Mouse (Mus musculus): ENCODE data around the gene Cop1. TPM values are rescaled to one million over a fixed set of nuclear protein-coding genes. Genes with fewer than 3 reads are reported as not detected.

Cop1 gene
- polyA plus RNA-seq, 1 experiment from 2014 or later: 89.5 TPM

DNA sequence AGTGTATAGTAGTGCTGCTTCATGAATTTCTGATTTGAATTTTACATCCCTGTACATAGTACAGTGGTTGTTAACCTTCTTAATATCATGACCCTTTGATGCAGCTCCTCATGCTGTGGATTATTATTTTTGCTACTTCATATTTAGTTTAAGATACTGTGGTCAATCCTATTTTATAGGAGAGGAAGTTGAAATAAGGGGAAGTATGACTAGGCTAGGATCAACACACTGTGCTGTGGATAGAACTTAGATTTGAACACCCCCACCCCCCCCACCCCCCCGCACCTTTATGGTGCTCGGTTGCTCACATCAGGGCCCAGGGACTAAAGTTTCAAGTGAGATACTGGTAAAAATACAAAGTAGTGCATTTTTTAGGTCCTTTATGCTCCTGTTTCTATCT lies 58.7 kb downstream of the Cop1 start:
- Histone ChIP-seq H3K27ac (no peak overlapping the region), H3K9me3 (no peaks in the 10 kb centered on the region), H3K4me1 (no peaks in the 10 kb centered on the region), H3K9ac (no peak overlapping the region), H3K4me2 (no peak overlapping the region), H3K36me3 (peaks cover 11% of the 10 kb centered on the region; the same call in 1 of the 2 replicates), H3K27me3 (replicated peaks) (no peaks in the 10 kb centered on the region), H3K4me3 (replicated peaks) (no peak overlapping the region)
- ATAC-seq (ENCODE audit: insufficient read depth, low FRiP score, low read depth): no peak
- WGBS: 97% methylated on average over 2 of the region's 2 CpGs

DNA sequence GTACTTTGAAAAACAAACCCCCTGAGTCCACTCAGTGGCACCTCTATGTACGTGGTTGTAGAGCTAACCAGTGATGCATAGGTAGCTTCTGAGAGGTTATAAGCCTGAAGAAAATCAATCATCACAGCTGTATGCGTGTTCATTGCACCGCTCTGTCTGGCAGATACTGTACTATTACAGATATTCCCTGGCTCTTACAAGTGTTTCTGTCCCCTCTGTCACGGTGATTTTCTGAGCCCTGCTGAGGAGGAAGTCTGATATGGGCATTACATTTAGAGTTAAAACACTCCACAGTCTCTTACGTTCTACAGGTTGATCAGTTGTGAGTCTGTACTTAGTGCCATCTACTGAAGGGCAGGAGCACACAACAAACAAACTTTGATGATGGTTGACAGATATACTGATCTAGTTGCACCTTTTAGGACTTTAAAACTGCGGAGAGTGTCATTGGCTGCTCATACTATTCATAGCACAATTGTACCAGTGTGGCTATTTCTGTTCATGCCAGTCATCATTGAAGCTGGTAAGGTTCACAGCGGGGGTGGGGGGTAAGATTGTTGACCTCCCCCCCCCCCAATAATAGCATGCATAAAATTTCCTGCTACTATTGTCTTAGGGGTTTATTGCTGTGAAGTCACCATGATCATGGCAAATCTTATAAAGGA lies 69.4 kb downstream of the Cop1 start:
- Histone ChIP-seq H3K4me1 (no peaks in the 10 kb centered on the region), H3K36me3 (peaks cover 6% of the 10 kb centered on the region; the same call in 1 of the 2 replicates), H3K4me3 (replicated peaks) (no peak overlapping the region), H3K27me3 (replicated peaks) (no peaks in the 10 kb centered on the region), H3K27ac (no peak overlapping the region), H3K9me3 (no peaks in the 10 kb centered on the region), H3K4me2 (no peak overlapping the region), H3K9ac (no peak overlapping the region)
- WGBS: 94% methylated on average over 7 of the region's 7 CpGs
- ATAC-seq (ENCODE audit: insufficient read depth, low FRiP score, low read depth): no peak

DNA sequence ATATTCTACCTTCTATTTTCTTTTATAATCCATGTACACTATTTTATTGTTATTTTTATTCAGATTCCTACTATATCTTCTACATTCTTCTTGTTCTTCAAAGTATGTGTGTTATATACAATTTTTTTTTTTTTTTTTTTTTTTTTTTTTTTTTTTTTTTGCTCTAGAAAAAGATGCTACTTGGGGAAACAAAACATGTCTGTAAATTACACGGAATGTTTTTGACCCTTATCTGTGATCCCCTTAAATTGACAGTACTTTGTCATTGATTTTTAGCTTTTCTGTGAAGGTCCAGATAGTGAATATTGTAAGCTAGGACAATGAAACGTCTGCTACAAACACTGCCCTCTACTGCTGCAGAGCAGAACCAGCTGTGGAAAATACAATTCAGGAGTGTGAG lies 81.5 kb downstream of the Cop1 start:
- WGBS: 79% methylated on average over 2 of the region's 2 CpGs
- Histone ChIP-seq H3K27ac (no peak overlapping the region), H3K9ac (no peak overlapping the region), H3K4me2 (no peak overlapping the region), H3K9me3 (no peaks in the 10 kb centered on the region), H3K27me3 (replicated peaks) (no peaks in the 10 kb centered on the region), H3K36me3 (0 out of 2 replicates have a peak, but pooled peaks cover 3% of the 10 kb centered on the region), H3K4me3 (replicated peaks) (no peak overlapping the region), H3K4me1 (no peaks in the 10 kb centered on the region)
- ATAC-seq (ENCODE audit: insufficient read depth, low FRiP score, low read depth): no peak

DNA sequence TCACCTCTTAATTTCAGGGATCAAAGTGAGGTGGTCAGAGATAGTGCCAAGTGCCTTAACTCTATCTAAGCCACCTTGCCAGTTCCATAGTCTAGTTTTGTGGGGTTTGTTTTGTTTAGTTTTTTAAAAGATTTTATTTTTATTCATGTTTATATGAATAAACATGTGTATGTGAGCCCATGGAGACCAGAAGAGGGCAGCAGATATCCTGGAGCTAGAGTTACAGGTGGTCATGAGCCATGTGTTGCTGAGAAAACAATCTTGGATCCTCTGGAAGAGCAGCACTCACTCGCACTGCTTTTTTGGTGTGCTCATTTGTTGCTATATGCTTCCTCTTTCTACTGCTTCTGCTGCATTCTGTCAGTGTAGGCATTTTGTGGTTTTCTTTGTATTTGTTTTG lies 90.5 kb downstream of the Cop1 start:
- H3K9ac ChIP-seq: no peak overlapping the region
- no peak overlapping the region for H3K4me2 ChIP-seq
- 71% methylated on average over 1 of the region's 1 CpGs for WGBS
- H3K9me3 ChIP-seq: no peaks in the 10 kb centered on the region
- ATAC-seq (ENCODE audit: insufficient read depth, low FRiP score, low read depth): no peak
- no peak overlapping the region for H3K4me3 ChIP-seq (replicated peaks)
- H3K4me1 ChIP-seq: no peaks in the 10 kb centered on the region
- H3K27me3 ChIP-seq (replicated peaks): no peaks in the 10 kb centered on the region
- no peak overlapping the region for H3K27ac ChIP-seq
- 0 out of 2 replicates have a peak, but pooled peaks cover 2% of the 10 kb centered on the region for H3K36me3 ChIP-seq

DNA sequence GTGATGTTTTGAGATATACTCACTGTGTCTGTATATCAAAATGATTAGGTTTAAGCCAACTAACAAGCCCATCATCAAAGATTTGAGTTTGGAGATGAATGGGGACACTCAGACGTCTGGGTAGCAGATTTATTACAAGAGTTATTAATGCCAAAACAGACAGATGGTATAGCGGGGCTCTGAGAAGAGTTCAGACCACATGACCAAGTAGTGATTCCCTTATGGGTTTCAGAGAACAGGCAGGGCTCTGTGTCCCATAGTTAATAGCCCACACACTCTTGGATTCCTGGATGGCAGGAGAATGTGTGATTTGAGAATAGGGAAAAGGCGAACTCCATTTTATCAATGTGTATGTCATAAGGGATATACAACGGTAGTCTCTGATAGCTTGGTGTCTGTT lies 98.9 kb downstream of the Cop1 start:
- H3K4me3 ChIP-seq (replicated peaks): no peak overlapping the region
- H3K27ac ChIP-seq: no peak overlapping the region
- 72% methylated on average over 4 of the region's 4 CpGs for WGBS
- no peak overlapping the region for H3K4me2 ChIP-seq
- H3K9ac ChIP-seq: no peak overlapping the region
- H3K36me3 ChIP-seq: peaks cover 4% of the 10 kb centered on the region; the same call in 1 of the 2 replicates
- H3K27me3 ChIP-seq (replicated peaks): no peaks in the 10 kb centered on the region
- H3K4me1 ChIP-seq: no peaks in the 10 kb centered on the region
- no peak for ATAC-seq (ENCODE audit: insufficient read depth, low FRiP score, low read depth)
- H3K9me3 ChIP-seq: no peaks in the 10 kb centered on the region

DNA sequence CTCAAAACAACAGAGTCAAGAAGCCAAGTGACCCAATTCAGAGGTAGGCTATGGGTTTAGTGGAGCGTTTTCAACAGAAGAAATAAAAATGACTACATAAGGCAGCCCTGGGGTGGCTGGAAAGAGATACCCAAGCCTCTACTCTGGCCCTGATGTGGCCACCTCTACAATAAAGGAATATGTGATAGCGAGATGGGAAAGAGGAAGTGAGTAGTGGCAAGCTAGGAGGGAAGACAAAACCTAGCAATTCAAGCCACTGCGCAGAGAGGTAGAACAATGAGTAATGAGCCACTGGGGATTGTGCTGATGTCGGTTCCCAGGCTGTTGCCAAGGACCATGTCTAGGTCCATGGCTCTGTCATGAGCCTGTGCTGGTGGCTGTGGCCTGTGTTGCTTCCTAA lies 102.0 kb downstream of the Cop1 start:
- Histone ChIP-seq H3K9me3 (no peaks in the 10 kb centered on the region), H3K4me2 (no peak overlapping the region)
- 95% methylated on average over 4 of the region's 4 CpGs for WGBS

DNA sequence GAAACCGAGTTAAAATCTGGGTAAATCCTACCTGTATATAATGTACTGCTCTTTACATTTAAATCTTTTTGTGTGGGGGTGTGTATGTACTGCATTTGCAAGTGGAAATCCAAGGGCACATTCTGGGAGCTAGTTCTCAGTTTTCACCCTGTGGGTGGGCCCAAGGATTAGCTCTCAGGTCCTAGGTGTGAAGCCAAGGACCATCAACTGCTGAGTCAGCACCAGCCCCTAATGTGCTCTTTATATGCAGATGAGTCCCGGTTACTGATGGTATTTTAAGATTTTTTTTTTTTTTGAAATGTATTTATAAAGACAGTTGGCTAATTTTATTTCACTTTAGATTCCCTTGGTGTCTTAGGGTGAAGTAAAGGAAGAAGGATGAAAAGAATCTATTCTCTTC lies 110.2 kb downstream of the Cop1 start:
- Histone ChIP-seq H3K9ac (no peak overlapping the region), H3K36me3 (peaks cover 15% of the 10 kb centered on the region), H3K27ac (no peak overlapping the region), H3K27me3 (replicated peaks) (no peaks in the 10 kb centered on the region), H3K4me2 (no peak overlapping the region), H3K9me3 (no peaks in the 10 kb centered on the region), H3K4me1 (no peaks in the 10 kb centered on the region), H3K4me3 (replicated peaks) (no peak overlapping the region)
- WGBS: 51% methylated on average over 2 of the region's 2 CpGs
- no peak for ATAC-seq (ENCODE audit: insufficient read depth, low FRiP score, low read depth)

More for the DNA sequence above, 102.0 kb downstream of the Cop1 start:
- Histone ChIP-seq H3K36me3 (peaks cover 8% of the 10 kb centered on the region), H3K9ac (no peak overlapping the region), H3K4me3 (replicated peaks) (no peak overlapping the region), H3K27ac (no peak overlapping the region), H3K27me3 (replicated peaks) (no peaks in the 10 kb centered on the region), H3K4me1 (no peaks in the 10 kb centered on the region)
- ATAC-seq (ENCODE audit: insufficient read depth, low FRiP score, low read depth): no peak

DNA sequence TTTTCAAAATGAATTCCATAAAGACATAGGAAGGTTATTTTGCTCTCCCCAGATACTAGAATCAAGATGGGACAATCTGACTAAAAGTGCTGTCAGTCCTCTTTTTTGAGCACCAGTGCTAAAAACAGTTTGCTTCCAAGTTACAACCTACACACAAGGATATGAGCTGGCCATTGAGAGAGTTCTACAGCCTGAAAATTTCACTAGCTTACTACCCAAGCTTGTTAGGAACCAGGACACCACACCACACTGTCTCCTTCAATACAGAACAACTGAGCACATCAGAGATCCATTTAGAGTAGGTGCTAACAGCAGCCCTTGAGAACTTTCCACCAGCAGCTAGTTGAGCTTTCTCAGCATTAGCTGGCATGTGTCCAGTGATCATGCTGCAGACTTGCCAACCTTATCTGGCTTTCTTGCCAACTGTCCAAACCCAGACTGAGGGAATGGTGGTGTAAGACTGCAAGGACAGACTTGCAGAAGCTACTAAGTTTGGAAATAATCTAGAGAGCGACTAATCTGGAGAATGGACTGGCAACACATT lies 123.0 kb downstream of the Cop1 start:
- H3K27me3 ChIP-seq (replicated peaks): no peaks in the 10 kb centered on the region
- no peak overlapping the region for H3K9ac ChIP-seq
- no peak overlapping the region for H3K4me3 ChIP-seq (replicated peaks)
- 95% methylated on average over 1 of the region's 1 CpGs for WGBS
- no peaks in the 10 kb centered on the region for H3K9me3 ChIP-seq
- no peak overlapping the region for H3K27ac ChIP-seq
- 0 out of 2 replicates have a peak, but pooled peaks cover 5% of the 10 kb centered on the region for H3K36me3 ChIP-seq
- no peaks in the 10 kb centered on the region for H3K4me1 ChIP-seq
- no peak overlapping the region for H3K4me2 ChIP-seq
- no peak for ATAC-seq (ENCODE audit: insufficient read depth, low FRiP score, low read depth)

DNA sequence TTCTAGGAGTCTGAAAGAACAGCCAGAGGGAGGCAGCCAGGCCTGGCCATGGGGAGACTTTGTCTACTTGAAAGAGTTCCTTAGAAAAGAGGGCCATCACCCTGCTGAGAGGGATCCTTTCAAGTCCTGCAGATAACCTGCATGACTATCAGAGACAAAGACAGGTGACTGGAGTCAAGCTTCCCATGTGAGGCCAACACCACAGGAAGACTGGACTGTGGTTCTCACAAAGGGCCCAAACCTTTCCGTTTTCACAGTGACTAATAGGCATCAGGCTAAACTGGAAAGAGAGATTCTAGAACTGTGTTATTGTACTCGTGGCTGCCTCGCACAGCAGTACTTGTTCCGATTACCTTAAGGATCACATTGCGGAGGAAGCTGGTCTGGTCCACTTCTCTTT lies 126.6 kb downstream of the Cop1 start:
- no peak overlapping the region for H3K4me2 ChIP-seq
- WGBS: 76% methylated on average over 5 of the region's 5 CpGs
- no peak overlapping the region for H3K27ac ChIP-seq
- ATAC-seq (ENCODE audit: insufficient read depth, low FRiP score, low read depth): no peak
- H3K27me3 ChIP-seq (replicated peaks): no peaks in the 10 kb centered on the region
- H3K9ac ChIP-seq: no peak overlapping the region
- no peaks in the 10 kb centered on the region for H3K36me3 ChIP-seq
- no peaks in the 10 kb centered on the region for H3K9me3 ChIP-seq
- no peak overlapping the region for H3K4me3 ChIP-seq (replicated peaks)
- H3K4me1 ChIP-seq: no peaks in the 10 kb centered on the region

DNA sequence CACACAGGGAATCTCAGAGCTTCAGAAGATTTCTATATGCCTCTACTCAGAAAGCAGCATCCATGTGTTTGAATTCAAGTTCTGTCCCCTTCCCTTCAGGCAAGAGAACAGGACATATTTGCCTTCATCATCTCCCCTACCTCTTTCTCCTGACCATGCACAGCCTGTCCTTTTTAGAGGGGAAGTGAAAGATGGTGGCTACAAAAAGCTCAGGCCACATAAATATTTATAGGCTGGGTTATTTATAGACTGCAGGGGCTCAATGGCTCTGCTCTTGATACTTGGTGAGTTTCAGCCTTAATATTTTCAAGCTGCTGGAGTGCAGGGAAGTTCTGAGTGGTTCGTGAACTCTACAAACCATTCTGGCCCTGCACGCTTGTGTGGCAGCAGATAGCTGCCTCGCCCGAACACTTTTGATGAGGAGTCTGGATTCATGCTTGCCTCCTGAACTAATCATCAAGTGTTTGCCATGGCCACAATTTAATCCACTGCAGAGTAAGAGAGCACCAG lies 139.8 kb downstream of the Cop1 start:
- no peak overlapping the region for H3K4me2 ChIP-seq
- H3K27ac ChIP-seq: no peak overlapping the region
- ATAC-seq (ENCODE audit: insufficient read depth, low FRiP score, low read depth): no peak
- no peaks in the 10 kb centered on the region for H3K27me3 ChIP-seq (replicated peaks)
- no peak overlapping the region for H3K4me3 ChIP-seq (replicated peaks)
- H3K4me1 ChIP-seq: no peaks in the 10 kb centered on the region
- H3K36me3 ChIP-seq: no peaks in the 10 kb centered on the region
- WGBS: 48% methylated on average over 4 of the region's 4 CpGs
- no peaks in the 10 kb centered on the region for H3K9me3 ChIP-seq
- H3K9ac ChIP-seq: no peak overlapping the region

DNA sequence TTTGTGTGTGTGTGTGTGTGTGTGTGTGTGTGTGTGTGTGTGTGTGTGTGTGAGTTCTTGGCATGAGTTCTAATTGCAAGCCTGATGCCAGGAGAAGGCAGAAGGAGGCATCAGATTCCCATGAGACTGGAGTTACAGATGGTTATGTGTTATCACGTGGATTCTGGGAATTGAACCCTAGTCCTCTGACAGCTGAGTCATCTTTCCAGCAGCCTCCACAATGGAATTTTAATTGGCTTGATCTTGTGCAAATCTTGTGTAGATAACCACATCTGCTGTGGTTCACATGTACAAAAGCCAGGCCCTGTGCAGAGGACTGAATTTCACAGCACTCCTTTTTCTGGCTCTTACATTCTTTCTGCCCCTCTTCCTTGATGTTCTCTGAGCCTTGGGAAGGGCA lies 150.1 kb downstream of the Cop1 start:
- Histone ChIP-seq H3K4me3 (replicated peaks) (no peak overlapping the region), H3K9ac (no peak overlapping the region), H3K27ac (no peak overlapping the region), H3K27me3 (replicated peaks) (no peaks in the 10 kb centered on the region), H3K36me3 (no peaks in the 10 kb centered on the region), H3K9me3 (no peaks in the 10 kb centered on the region), H3K4me1 (no peaks in the 10 kb centered on the region), H3K4me2 (no peak overlapping the region)
- ATAC-seq (ENCODE audit: insufficient read depth, low FRiP score, low read depth): no peak
- 54% methylated on average over 1 of the region's 1 CpGs for WGBS

DNA sequence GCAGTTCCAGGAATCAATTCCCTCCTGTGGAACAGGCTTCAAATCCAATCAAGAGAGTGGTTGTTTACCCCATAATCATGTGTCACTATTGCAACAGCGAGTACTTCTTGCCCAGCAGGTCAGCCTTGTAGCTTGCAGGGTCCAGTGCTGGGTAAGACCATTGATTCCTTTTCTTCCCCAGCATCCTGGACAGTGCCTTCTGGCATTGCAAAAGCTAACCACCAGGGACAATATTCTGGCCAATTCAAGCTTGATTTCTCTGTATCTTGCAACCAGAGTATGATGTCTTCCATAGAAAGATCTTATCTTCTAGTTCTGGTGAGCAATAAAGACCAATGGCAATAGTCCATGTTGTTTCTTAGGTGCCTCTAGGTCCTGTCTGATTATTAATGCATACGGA lies 150.8 kb downstream of the Cop1 start:
- Histone ChIP-seq H3K27me3 (replicated peaks) (no peaks in the 10 kb centered on the region), H3K4me2 (no peak overlapping the region), H3K9me3 (no peaks in the 10 kb centered on the region), H3K36me3 (no peaks in the 10 kb centered on the region), H3K27ac (no peak overlapping the region), H3K4me1 (no peaks in the 10 kb centered on the region), H3K9ac (no peak overlapping the region), H3K4me3 (replicated peaks) (no peak overlapping the region)
- ATAC-seq (ENCODE audit: insufficient read depth, low FRiP score, low read depth): no peak
- 78% methylated on average over 2 of the region's 2 CpGs for WGBS
